Mouse (Mus musculus) central nervous system, embryonic 18 days (tissue): ENCODE data around the gene Tmem189. TPM values are rescaled to one million over a fixed set of nuclear protein-coding genes. Genes with fewer than 3 reads are reported as not detected.

Experiments used
- polyA plus RNA-seq: library from polyadenylated mRNA; depleted of rRNA; stranded (reverse); fragments of >200 nt; gene quantifications from 2 replicates; pipeline ENCODE4 v1.2.3, GENCODE M21; 2012; rRNA removed

Gene Tmem189
- polyA plus RNA-seq: 49.9 and 51.5 TPM in 2 replicates

DNA sequence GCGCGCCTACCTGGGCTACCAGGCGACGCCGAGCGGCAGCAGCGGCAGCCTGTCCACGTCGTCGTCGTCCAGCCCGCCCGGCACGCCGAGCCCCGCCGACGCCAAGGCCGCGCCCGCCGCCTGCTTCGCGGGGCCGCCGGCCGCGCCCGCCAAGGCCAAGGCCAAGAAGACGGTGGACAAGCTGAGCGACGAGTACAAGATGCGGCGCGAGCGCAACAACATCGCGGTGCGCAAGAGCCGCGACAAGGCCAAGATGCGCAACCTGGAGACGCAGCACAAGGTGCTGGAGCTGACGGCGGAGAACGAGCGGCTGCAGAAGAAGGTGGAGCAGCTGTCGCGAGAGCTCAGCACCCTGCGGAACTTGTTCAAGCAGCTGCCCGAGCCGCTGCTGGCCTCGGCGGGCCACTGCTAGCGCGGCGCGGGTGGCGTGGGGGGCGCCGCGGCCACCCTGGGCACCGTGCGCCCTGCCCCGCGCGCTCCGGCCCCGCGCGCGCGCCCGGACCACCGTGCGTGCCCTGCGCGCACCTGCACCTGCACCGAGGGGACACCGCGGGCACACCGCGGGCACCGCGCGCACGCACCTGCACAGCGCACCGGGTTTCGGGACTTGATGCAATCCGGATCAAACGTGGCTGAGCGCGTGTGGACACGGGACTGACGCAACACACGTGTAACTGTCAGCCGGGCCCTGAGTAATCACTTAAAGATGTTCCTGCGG lies at the start of gene Tmem189:
Gene Tmem189 (minus strand): TSS at position 322 of the 718 bp plus-strand sequence.

GRCm38 (mm10) chr2:167688498-167689451 lies 847 bp downstream of the Tmem189 start, which contains the start of gene Cebpb:
Gene Cebpb, plus strand, starts transcription at chr2:167688915.

DNA sequence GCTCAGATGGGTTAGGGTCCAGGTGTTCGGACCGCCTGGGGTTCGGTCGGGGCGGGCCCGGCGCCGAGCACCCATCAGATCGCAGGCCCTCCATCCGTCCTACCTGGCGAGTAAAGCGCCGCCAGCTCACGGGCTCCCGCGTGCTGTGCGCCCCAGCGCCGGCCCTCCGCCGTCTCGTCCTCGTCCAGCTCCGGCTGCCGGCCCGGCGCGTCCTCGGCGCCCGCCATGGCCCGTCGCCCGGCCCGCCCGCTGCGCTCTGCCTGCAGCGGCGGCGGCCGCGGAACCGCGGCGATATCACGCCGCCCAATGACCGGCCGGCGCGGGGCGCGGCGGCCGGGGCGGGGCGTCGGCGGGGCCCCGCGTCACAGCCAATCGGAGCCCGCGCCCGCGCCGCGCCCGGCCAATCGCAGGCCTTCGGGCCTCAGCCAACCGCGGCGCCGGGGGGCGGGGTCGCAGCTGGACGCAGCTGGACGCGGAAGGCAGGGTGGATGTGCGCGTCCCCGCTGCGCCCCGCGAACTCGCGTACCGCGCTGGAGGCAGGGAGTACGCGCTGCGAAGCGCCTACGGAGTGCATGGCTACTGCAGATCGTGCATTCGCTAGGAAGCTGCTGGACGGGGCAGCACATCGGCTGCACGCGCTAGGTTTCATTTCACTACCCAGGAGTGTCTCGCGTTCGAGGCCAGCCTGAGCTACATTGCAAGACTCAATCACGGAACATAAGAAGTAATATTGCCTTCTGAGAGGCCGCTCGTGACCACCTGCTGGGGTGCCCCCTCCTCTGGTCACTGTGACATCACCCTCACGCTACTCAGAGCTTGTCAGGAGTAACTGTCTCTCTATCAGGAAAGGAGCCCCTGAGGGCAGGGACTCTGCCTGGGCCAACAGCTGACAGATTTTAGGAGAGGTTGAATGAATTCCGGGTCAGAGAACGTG lies 28.1 kb downstream of the Tmem189 start, which contains the start of gene Gm20431:
Gene Gm20431 (minus strand): TSS at position 227 of the 934 bp plus-strand sequence.

GRCm38 (mm10) chr2:167631591-167632448 lies 57.8 kb downstream of the Tmem189 start, which contains the start of gene Ube2v1:
Gene Ube2v1, minus strand, starts transcription at chr2:167632095.

Other genes with a start within 250 kb of the Tmem189 start
- gene Rnf114, start 197.2 kb downstream of the Tmem189 start, polyA plus RNA-seq: 99.2 and 101 TPM in 2 replicates
- gene Spata2, start 196.9 kb downstream of the Tmem189 start, polyA plus RNA-seq: 36.9 and 41.0 TPM in 2 replicates
- gene Snai1, start 151.6 kb downstream of the Tmem189 start, polyA plus RNA-seq: 4.3 and 4.5 TPM in 2 replicates
- 123 and 141 TPM in 2 replicates for gene Ube2v1, start 57.7 kb downstream of the Tmem189 start, polyA plus RNA-seq
- gene Gm20431, start 28.3 kb downstream of the Tmem189 start, polyA plus RNA-seq: 6.4 and 7.0 TPM in 2 replicates
- gene Cebpb, start 907 bp downstream of the Tmem189 start, polyA plus RNA-seq: 6.5 and 11.2 TPM in 2 replicates
- 45.4 and 45.9 TPM in 2 replicates for gene Ptpn1, start 242.2 kb upstream of the Tmem189 start, polyA plus RNA-seq